Mouse (Mus musculus) regulatory T cell (primary cell): ENCODE data around the gene Osbpl6.

Experiments used
- in situ Hi-C: fragments of 300-600 bp; cut with MboI, MseI; formaldehyde crosslinking; loops from one replicate; pipeline ENCODE4 v1.15.1; 2025; ENCODE audit warnings: high pct_unique_total_duplicates

The Osbpl6 gene

GRCm38 (mm10) chr2:76406151-76406936 is at the start of gene Osbpl6:
Gene Osbpl6 (plus strand): TSS chr2:76406508.
- in situ Hi-C loops: loop anchor here (5.0 kb wide), 1 partner anchor 39 kb away; the partner anchor contains the start of gene Rbm45

DNA sequence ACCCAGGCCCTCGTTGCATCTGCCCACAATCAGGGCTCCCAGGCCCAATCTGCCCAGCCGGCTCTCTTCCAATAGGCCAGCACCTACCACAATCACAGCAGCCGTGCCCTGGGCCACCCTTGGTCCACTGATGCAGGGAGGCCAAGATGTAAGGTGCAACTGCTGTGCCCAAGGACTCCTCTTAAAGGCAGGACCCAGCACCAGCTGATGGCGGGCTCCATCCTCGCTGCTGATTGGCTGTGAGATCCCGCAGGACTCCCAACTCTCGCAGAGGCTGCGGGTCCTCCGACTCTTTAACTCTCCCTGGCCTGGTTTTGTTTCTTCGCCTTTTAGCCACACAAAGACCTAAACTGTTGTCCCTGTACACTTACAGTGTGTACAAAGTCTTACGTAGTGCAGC is 46.1 kb upstream of the Osbpl6 start, which contains the start of gene Cyct:
TSS of gene Cyct (minus strand) at position 225 of the 400 bp plus-strand sequence.
- in situ Hi-C loops: no loop called here

DNA sequence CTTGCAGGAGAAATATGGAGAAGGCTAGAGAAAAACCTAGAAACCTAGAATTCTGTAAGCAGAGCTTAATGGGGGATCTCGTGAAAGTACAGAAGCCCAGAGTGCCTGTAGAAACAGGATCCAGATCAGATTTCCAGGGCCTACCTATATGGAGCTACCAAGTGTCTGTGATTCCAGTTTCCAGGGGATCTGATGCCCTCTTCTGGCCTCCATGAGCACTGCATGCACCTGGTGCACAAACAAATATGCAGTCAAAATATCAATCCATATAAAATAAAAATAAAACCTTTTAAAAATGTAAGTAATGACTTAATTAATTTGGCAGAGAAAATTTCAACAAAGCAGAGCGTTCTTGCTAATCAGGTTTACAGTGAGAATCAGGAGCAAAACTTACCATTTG is 44.2 kb upstream of the Osbpl6 start:
- in situ Hi-C loops: no loop called here

GRCm38 (mm10) chr2:76365811-76366210 is 40.5 kb upstream of the Osbpl6 start:
- in situ Hi-C loops: loop anchor here (5.0 kb wide), 2 partner anchors 41 to 239 kb away; partner anchors contain the start of gene Osbpl6

DNA sequence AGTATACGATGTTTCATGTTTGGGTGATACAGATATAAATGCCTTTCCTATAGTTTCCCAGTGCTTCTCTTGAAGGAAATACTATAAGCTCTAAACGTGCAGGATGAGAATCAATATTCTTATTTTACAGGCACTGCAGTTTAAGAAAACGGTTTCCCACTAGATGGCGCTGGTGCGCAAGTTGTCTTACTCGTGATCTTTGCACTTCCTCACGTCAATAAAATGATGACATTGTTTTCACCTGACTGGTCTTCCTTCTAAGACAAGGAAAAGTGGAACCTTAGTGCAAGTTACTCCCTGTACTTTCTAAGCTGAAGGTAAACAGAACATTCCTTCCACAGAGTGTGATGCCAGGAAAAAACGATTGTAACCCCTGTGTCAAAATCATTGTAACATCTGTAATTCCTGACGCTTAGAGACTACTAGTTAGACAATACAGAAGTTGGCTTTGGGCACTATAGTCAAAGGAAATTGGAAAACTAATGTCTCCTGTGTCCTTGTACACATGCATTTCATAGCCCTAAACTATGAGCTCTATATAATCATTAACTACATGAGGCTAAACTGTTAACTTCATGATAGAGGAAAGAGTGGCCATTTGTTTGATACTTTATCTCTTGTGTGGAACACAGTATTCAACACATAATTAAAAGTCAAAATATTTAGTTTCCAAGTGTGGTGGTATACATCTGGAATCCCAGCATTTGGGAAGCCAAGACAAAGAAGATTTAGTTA is 39.0 kb upstream of the Osbpl6 start:
- in situ Hi-C loops: loop anchor here (5.0 kb wide), 2 partner anchors 40 to 240 kb away; partner anchors contain the start of gene Osbpl6

DNA sequence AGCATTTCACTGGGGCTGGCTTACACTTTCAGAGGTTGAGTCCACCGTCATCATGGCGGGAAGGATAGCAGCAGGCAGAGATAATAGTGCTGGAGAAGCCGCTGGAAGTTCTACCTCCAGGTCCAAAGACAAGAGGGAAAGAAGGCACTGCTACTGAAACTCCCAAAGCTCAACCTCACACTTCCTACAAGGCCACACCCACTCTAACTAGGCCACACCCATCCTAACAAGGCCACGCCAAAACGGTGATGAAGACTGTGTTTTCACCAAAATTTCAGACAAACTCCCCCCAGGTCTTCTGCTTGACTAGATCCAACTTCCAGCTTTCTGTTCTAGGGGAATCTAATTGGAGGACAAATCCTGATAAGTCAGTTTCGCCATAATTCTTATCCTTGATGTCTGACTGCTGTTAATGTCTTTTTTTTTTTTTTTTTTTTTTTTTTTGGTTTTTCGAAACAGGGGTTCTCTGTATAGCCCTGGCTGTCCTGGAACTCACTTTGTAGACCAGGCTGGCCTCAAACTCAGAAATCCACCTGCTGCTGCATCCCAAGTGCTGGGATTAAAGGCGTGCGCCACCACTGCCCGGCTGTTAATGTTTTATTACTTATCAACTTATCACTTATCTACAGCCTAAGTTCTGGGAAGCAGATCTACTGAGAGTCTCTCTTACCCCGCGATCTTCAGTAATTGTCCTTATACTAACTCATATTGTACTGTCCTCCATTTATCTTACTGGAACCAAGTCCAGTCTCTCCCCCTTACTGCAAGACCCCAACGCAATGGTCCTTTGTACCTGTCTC is 37.2 kb upstream of the Osbpl6 start:
- in situ Hi-C loops: loop anchor here (5.0 kb wide), 2 partner anchors 38 to 242 kb away; partner anchors contain the start of gene Osbpl6

- in situ Hi-C loops: loop anchor here (5.0 kb wide), 4 partner anchors 37 to 312 kb away; partner anchors contain the start of gene Osbpl6
These were observed 36.3 kb upstream of the Osbpl6 start, which contains the start of gene Rbm45 for GRCm38 (mm10) chr2:76369821-76370655. Gene Rbm45 (plus strand): TSS chr2:76369984.

DNA sequence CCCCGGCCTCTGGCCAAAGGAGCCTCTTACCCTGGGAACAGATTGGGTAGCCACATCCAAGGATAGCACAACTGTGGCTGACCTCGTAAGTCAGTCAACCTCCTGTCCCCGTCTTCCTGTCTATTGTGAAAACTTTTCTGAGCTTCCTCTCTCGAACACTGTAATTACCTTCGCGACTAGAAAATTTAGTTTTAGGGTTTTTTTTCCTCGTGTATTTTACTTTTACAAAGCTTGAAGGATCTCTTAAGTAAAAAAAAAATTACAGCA is 35.7 kb upstream of the Osbpl6 start:
- in situ Hi-C loops: loop anchor here (5.0 kb wide), 2 partner anchors 247 to 312 kb away; no protein-coding TSS in a partner anchor

- in situ Hi-C loops: loop anchor here (5.0 kb wide), 2 partner anchors 245 to 310 kb away; no protein-coding TSS in a partner anchor
These were observed 34.1 kb upstream of the Osbpl6 start for GRCm38 (mm10) chr2:76372244-76372643.

- in situ Hi-C loops: loop anchor here (5.0 to 25.0 kb wide), 3 partner anchors 243 to 1538 kb away; no protein-coding TSS in a partner anchor
These were observed 31.6 kb upstream of the Osbpl6 start for GRCm38 (mm10) chr2:76374544-76375206.

DNA sequence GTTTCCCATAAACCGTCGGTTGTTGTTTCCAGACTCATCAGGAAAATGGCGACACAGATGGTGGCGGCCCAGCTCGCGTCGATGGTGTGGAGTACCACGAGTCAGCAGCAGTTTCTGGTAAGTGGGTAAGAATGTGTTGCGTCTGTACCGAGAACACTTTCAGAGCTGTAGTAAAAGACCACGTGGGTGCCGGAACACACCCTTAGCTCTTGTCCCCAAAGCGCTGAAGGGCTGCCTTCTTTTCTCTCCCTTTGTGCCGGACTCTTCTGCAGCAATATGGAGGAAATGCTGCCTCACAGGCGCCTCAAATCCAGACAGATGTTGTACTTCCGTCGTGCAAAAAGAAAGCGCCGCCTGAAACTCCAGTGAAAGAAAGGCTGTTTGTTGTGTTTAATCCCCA is 27.7 kb upstream of the Osbpl6 start:
- in situ Hi-C loops: loop anchor here (25.0 kb wide), 1 partner anchor 1534 kb away; no protein-coding TSS in a partner anchor

GRCm38 (mm10) chr2:76386531-76386930 is 19.8 kb upstream of the Osbpl6 start:
- in situ Hi-C loops: loop anchor here (25.0 kb wide), 1 partner anchor 1526 kb away; no protein-coding TSS in a partner anchor

DNA sequence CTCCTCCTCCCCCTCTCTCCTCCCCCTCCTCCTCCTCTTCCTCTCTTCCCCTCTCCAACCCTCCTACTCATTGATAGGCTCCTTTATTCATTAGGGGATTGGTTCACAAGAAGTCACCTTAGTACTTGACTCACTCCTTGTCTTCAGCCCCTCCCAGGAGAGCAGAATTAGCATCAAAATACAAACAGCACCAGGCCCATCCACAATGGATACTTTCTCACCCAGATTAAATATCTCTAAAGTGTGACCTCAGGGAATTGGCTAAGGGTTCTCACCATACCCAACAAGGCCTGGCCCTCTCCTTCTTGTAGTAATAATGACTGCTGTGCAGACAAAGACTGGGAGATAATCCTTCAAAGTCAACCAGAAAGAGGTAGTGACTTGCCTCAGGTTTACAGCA is 6.1 kb upstream of the Osbpl6 start:
- in situ Hi-C loops: no loop called here

- in situ Hi-C loops: loop anchor here (5.0 kb wide), 1 partner anchor 38 kb away; the partner anchor contains the start of gene Rbm45
These were observed 635 bp upstream of the Osbpl6 start for GRCm38 (mm10) chr2:76405596-76406150.

GRCm38 (mm10) chr2:76406937-76407441 is 681 bp downstream of the Osbpl6 start:
- in situ Hi-C loops: loop anchor here (5.0 kb wide), 1 partner anchor 40 kb away; the partner anchor contains the start of gene Rbm45

DNA sequence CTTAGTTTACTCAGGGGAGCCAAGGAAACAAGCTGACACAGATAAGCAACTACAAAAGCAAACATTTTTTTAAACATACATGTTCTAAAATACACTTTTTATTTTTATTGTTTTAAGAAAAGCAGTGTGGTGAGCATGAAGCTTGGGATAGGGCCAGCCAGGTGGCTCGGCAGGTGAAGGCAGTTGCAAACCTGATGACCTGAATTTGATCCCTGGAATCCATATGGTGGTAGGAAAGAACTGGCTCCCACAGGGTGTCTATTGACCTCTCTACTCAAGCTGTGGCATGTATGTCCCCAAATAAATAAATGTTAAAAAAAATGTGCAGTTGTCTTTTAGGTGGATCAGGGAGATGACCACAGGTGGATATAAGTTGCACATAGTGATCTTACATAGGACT is 3.2 kb downstream of the Osbpl6 start:
- in situ Hi-C loops: loop anchor here (5.0 kb wide), 1 partner anchor 42 kb away; the partner anchor contains the start of gene Rbm45

DNA sequence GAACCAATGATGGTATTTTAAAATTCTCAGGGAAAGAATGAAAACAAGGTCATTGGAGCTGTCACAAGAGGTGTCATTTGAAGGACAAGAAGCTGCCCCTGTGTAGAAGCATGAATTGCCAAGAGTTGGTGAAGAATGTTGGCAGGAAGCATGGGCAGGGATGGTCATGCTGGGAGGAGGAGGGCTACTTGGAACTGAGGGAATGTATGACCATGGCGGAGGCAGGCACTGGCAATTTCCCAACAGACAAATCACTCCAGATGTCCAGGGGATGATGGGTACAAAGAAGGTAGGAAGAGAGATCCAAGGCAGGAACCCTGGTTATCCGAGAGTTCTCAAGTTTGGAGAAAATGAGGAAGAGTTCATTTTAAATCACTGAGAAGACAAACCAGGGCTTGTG is 3.7 kb downstream of the Osbpl6 start:
- in situ Hi-C loops: loop anchor here (5.0 kb wide), 1 partner anchor 43 kb away; the partner anchor contains the start of gene Rbm45

- in situ Hi-C loops: no loop called here
These were observed 6.6 kb downstream of the Osbpl6 start for GRCm38 (mm10) chr2:76412924-76413323.
